Mouse (Mus musculus) left cerebral cortex, adult 18-20 months (tissue): ENCODE measurements around the gene Fam186b. TPM values are rescaled to one million over a fixed set of nuclear protein-coding genes. Genes with fewer than 3 reads are reported as not detected.

Experiments
- DNase-seq, 2 experiments: peaks; one replicate each; pipeline ENCODE4 v3.0.0; 2021 to 2022; ENCODE audit warnings: low spot score in 2 of 2, mixed read lengths in 1 of 2
- total RNA-seq, 2 experiments: library from RNA; stranded (reverse); gene quantifications; 2 replicates each; pipeline ENCODE4 v1.2.3; 2021

The Fam186b gene
- total RNA-seq, 2 experiments from 2014 or later = 1.5 to 1.8 TPM

DNA sequence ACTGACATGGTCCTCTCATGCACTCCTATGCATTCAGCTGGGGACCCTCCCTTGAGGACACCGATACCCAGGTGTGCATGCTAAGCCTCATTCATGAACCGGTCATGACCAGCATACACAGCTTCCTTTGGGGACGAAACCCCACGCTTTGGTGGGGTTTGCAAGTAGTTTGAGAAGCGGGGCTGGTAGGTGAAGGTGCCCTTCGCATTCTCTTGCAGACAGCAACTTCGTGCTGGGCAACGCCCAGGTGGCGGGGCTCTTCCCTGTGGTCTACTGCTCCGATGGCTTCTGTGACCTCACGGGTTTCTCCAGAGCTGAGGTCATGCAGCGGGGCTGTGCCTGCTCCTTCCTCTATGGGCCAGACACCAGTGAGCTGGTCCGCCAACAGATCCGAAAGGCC lies 69.6 kb downstream of the Fam186b start:
- no peak for DNase-seq

DNA sequence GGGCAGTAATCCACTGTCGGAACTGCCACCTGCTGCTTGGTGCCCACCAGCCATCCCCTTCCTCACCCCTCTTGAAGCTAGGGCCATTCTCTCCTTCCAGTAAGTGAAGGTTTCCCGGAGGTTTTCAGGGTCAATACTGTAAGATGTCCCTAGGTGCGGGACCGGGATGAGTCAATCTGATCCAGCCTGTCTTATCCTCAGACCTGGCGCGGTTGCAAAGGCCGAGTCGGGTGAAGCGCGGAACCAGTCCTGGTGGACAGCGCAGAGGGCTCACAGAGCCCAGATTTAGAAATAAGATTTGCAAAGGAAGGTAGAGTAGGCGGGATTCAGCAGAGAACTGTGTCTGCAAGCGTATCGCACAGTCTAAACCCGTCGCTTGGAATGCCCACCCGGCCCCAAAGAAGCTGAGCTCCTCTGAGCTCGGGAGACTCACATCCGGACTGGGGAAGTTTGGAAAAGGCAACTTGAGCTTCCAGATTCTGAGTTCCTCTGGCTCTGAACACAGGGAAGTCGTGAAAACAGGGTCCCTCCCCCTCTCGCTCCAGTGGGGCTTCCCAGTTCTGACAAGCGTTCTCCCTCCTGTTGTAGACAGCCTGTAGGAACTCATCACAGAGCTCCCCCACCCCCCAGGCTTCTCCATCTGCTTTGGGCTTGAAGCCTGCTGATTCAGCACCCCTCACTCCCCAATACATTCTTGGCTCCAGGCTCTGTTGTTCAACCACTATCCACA lies 70.4 kb downstream of the Fam186b start:
- peak; percentile 54 to 69 for DNase-seq

DNA sequence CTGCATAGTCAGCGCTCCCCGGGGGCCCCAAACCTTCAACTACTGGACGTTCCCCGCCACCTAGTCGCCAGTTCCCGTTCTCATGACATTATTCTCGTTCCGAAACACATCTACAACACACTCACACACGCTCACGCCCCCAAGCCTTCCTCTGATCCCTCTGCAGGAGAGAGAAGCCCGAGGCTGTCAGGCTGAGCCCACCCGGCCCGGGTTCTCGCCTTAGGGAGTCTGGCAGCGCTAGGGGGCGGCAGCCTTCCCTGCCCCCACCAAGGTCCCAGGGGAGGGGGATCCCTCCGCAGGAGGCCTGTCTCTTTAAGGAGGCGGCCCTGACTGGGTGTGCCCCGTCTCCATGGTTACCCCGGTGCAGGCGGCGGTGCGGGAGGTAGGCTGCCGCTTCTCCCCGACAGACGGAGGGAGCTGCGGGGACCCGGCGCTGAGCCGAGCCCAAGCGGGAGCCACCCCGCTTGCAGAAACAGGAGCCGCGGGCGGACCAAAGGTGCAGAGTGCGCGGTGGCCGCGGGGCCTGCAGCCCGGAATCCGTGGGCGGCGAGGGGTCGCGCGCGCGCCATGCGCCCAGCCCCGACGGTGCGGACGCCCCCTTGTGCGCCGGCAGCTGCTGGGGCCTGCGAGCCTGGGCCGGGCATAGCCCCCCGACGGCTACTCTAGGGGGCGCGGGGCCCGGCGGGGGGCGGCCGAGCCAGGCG lies 71.3 kb downstream of the Fam186b start, which contains the start of gene Kcnh3:
Kcnh3 (plus strand) TSS at position 654 of the 704 bp plus-strand sequence.
- peak; percentile 77 to 83 for DNase-seq

DNA sequence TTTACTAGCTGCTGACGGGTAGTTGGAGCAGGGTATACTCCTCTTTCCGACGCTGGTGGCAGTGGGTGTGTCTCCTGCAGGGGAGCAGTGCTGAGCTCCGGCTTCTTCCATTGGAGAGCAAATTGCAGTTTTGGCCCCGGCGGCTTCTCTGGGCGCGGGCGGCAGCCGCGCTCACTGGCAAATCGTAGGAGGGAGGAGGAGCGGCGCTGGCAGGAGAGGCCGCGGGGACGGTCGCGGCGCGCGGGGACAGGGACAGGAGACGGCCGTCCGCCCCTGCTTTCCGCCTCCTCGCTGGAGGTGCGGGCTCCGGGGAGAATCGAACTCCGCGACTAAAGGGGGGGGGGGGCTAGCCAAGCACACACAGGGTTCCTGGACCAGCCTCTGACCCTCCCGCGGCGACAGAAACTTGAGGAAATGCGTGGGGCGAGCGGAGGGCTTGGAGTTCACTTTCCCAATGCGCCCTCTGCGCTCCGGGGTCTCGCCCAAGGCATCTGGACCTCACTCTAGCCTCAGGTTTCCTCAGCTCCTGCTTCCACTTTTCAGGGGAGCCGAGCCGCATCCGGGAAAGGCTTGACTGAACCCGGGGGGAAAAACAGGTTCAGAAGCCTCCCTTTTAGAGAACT lies 72.0 kb downstream of the Fam186b start:
- DNase-seq = peak; percentile 73 to 89

DNA sequence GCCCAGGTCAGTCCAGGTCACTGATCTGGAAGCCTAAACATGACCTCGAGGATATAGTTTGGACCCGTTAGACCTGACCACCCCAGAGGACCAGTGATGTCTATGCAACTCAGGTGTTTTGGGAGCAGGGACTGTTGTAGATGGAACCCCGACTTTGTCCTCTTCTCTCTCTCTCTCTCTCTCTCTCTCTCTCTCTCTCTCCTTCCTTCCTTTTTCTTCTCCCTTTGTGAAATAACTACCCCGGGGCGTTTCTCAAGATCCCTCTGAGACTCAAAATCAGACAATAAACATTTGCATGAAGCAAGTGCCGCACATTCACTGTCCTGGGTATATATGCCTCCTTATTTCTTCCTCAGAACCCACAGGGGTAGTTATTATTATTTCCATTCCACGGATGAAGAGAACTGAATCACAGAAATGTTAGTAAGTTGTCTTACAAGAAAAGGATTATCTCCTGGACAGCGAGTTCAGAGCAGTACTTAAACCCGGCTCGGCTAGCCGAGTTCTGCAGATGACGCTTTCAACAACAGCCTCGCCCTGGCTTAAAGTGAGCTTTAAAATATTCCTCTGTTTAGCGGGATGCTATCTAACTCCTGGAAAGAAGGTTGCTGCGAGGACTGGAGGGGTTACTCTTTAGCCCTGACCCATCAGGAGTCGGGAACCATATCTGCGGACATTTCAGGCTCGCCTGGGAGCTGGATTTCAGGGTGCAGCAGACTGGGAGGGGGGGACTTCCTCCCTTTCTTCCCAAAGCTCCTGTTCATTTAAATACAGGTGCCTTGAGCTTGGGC lies 72.7 kb downstream of the Fam186b start:
- no peak for DNase-seq

DNA sequence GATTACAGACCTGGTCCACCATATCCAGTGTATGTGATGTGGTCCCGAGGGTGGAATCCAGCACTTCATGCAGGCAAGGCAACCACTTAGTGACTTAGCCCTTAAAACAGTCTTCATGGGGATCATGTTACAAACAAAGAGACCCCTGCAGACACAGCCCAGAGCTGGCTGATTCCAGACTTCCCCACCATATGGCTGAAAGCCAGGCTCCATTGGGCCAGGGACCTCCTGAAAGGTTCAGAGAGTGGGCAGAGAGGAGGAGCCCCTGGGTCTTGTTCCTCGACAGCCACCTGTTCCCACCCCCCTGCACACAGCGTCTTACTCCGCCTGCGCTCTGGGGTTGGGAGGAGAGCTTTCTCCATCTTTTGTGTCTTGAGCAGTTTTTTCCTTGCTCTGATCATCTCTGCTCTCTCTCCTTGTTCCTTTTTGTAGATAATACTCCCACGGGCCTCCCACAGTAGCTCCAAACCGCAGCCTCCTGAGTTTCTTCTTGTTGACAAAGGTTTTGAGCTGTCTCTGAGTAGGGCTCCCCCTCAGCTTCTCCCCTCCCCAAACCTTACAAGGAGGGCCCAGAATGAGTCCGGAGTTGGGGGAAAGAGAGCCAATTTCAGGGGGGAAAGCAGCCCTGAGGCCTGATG lies 74.3 kb downstream of the Fam186b start:
- peak in 1 of 2 experiments; percentile 39 for DNase-seq

Other genes with a start within 250 kb of the Fam186b start
- 1 to 10 TPM in 1 of 2 experiments, under 1 TPM in 1; 0.77 to 2.6 TPM for gene Prph, start 240.7 kb downstream of the Fam186b start, total RNA-seq
- gene Troap, start 221.3 kb downstream of the Fam186b start, total RNA-seq = not detected
- gene C1ql4, start 208.1 kb downstream of the Fam186b start, total RNA-seq = not detected
- not detected for gene Dnajc22, start 202.7 kb downstream of the Fam186b start, total RNA-seq
- gene Spats2, start 170.0 kb downstream of the Fam186b start, total RNA-seq = 10 to 100 TPM; 32.5 to 33.5 TPM
- gene Kcnh3, start 71.0 kb downstream of the Fam186b start, total RNA-seq = 100 to 1,000 TPM; 160 to 178 TPM
- 10 to 100 TPM; 82.3 to 83.1 TPM for gene Mcrs1, start 43.9 kb downstream of the Fam186b start, total RNA-seq
- 100 to 1,000 TPM in 1 of 2 experiments, 10 to 100 TPM in 1; 93.7 to 100 TPM for gene Prpf40b, start 801 bp downstream of the Fam186b start, total RNA-seq
- 1 to 10 TPM; 8.5 to 9.6 TPM for gene Fmnl3, start 74.6 kb upstream of the Fam186b start, total RNA-seq
- 100 to 1,000 TPM; 331 to 338 TPM for gene Tmbim6, start 97.0 kb upstream of the Fam186b start, total RNA-seq
- gene Nckap5l, start 161.9 kb upstream of the Fam186b start, total RNA-seq = 10 to 100 TPM; 17.0 to 19.0 TPM
- gene Bcdin3d, start 178.8 kb upstream of the Fam186b start, total RNA-seq = 1 to 10 TPM; 4.6 to 4.7 TPM
- gene Faim2, start 232.3 kb upstream of the Fam186b start, total RNA-seq = 100 to 1,000 TPM; 451 to 453 TPM